Mouse (Mus musculus) c-Kit-positive CD71-negative TER-119-negative erythroid progenitor cells, embryonic 14.5 days (primary cell): Measurements from ENCODE around the gene Nat8f5.
"Not testable (repeated sequence)": the region's sequence is repeated elsewhere in the genome, so short reads cannot be mapped to it uniquely, and the experiment has no call there.

ENCODE experiments used
- DNase-seq: peaks from one replicate; pipeline ENCODE4 v3.0.0-alpha.2; 2013; ENCODE audit warnings: low read depth

Nat8f5 gene

GRCm38 (mm10) chr6:85820837-85821236, at the start of gene Nat8f5, which contains the start of gene Nat8f6:
Gene Nat8f5, minus strand, starts transcription at chr6:85820972.
Gene Nat8f6, minus strand, starts transcription at chr6:85820954.
- DNase-seq: no peak

GRCm38 (mm10) chr6:85869006-85869405, 48.2 kb upstream of the Nat8f5 start, which contains the start of gene Nat8f2:
Gene Nat8f2, minus strand, starts transcription at chr6:85869158.
- not testable (repeated sequence) for DNase-seq

GRCm38 (mm10) chr6:85867726-85868690, 47.2 kb upstream of the Nat8f5 start:
- no peak for DNase-seq

- DNase-seq: not testable (repeated sequence)
These were observed 46.2 kb upstream of the Nat8f5 start for GRCm38 (mm10) chr6:85866995-85867394.

- DNase-seq: not testable (repeated sequence)
These were observed 45.4 kb upstream of the Nat8f5 start for GRCm38 (mm10) chr6:85866166-85866565.

- DNase-seq: not testable (repeated sequence)
These were observed 44.3 kb upstream of the Nat8f5 start for GRCm38 (mm10) chr6:85864900-85865639.

GRCm38 (mm10) chr6:85863840-85864239, 43.1 kb upstream of the Nat8f5 start:
- DNase-seq: no peak

- DNase-seq: no peak
These were observed 42.4 kb upstream of the Nat8f5 start for GRCm38 (mm10) chr6:85863136-85863535.

- no peak for DNase-seq
These were observed 41.8 kb upstream of the Nat8f5 start for GRCm38 (mm10) chr6:85862565-85862964.

GRCm38 (mm10) chr6:85861247-85861646, 40.5 kb upstream of the Nat8f5 start:
- DNase-seq: no peak

- DNase-seq: no peak
These were observed 35.5 kb upstream of the Nat8f5 start for GRCm38 (mm10) chr6:85856194-85856678.

- DNase-seq: no peak
These were observed 32.7 kb upstream of the Nat8f5 start for GRCm38 (mm10) chr6:85853481-85853880.

GRCm38 (mm10) chr6:85851062-85851773, 30.4 kb upstream of the Nat8f5 start:
- DNase-seq: no peak

GRCm38 (mm10) chr6:85849240-85849639, 28.5 kb upstream of the Nat8f5 start:
- DNase-seq: no peak

GRCm38 (mm10) chr6:85848140-85848539, 27.4 kb upstream of the Nat8f5 start:
- no peak for DNase-seq

GRCm38 (mm10) chr6:85846921-85847320, 26.1 kb upstream of the Nat8f5 start:
- DNase-seq: no peak

- not testable (repeated sequence) for DNase-seq
These were observed 23.1 kb upstream of the Nat8f5 start for GRCm38 (mm10) chr6:85843677-85844458.

- no peak for DNase-seq
These were observed 19.2 kb upstream of the Nat8f5 start for GRCm38 (mm10) chr6:85839982-85840381.

GRCm38 (mm10) chr6:85838674-85839073, 17.9 kb upstream of the Nat8f5 start:
- no peak for DNase-seq

GRCm38 (mm10) chr6:85837307-85837706, 16.5 kb upstream of the Nat8f5 start:
- not testable (repeated sequence) for DNase-seq

- DNase-seq: peak; percentile 8
These were observed 16.1 kb upstream of the Nat8f5 start for GRCm38 (mm10) chr6:85836827-85837226.
